Mouse (Mus musculus) limb, embryonic 11.5 days (tissue): ENCODE data around the gene Lclat1. TPM values are rescaled to one million over a fixed set of nuclear protein-coding genes. Genes with fewer than 3 reads are reported as not detected.

Source experiments
- ATAC-seq: fragments of 200-750 bp; cut with Nextera tagmentation; 2 replicates; pipeline ENCODE4 v1.8.0; 2017; ENCODE audit warnings: low read depth; ENCODE audit not compliant: insufficient number of reproducible peaks, low FRiP score, low TSS enrichment
- DNase-seq: peaks from one replicate; pipeline ENCODE4 v3.0.0-alpha.2; 2015; ENCODE audit warnings: low spot score
- H3K27ac ChIP-seq: fragments of 300-500 bp; sonication (generic); replicated peaks from 2 replicates; pipeline ENCODE4 v1.5.1; 2014; ENCODE audit warnings: low read depth, mild to moderate bottlenecking, low read length
- H3K27me3 ChIP-seq: fragments of 300-500 bp; sonication (generic); 2 replicates; pipeline ENCODE4 v1.6.1; 2014; ENCODE audit warnings: mild to moderate bottlenecking, low read length, mixed read lengths; ENCODE audit not compliant: control insufficient read depth, insufficient read depth
- H3K36me3 ChIP-seq: fragments of 300-500 bp; sonication (generic); 2 replicates; pipeline ENCODE4 v1.6.1; 2014; ENCODE audit warnings: mild to moderate bottlenecking, low read length, moderate library complexity, mixed read lengths; ENCODE audit not compliant: control insufficient read depth, insufficient read depth
- H3K4me1 ChIP-seq: fragments of 300-500 bp; sonication (generic); 2 replicates; pipeline ENCODE4 v1.6.1; 2014; ENCODE audit warnings: low read length, mixed read lengths; ENCODE audit not compliant: control insufficient read depth, insufficient read depth
- H3K4me2 ChIP-seq: fragments of 300-500 bp; sonication (generic); 2 replicates; pipeline ENCODE4 v1.6.1; 2014; ENCODE audit warnings: low read depth, mild to moderate bottlenecking, moderate library complexity; ENCODE audit not compliant: severe bottlenecking
- H3K4me3 ChIP-seq: fragments of 300-500 bp; sonication (generic); 2 replicates; pipeline ENCODE4 v1.5.1; 2014; ENCODE audit warnings: low read depth, low read length
- H3K9ac ChIP-seq: fragments of 300-500 bp; sonication (generic); 2 replicates; pipeline ENCODE4 v1.6.1; 2014; ENCODE audit warnings: mild to moderate bottlenecking, low read length
- H3K9me3 ChIP-seq: fragments of 300-500 bp; sonication (generic); 2 replicates; pipeline ENCODE4 v1.6.1; 2016; ENCODE audit warnings: low read length; ENCODE audit not compliant: control insufficient read depth
- WGBS: fragments of 180-500 bp; shearing (Covaris S2); extraction: QIAGEN DNeasy Blood & Tissue Kit; methylation state at CpG from one replicate; pipeline ENCODE4 v1.1.7; 2014; 5-methylcytosine and 5-hydroxymethylcytosine counted together
- polyA plus RNA-seq: library from polyadenylated mRNA; unstranded; fragments of >200 nt; fragmentation: Nextera tagmentation; extraction: Ambion mirVana; gene quantifications from 2 replicates; pipeline ENCODE4 v1.2.1, GENCODE M21; 2014

Lclat1 gene
- polyA plus RNA-seq, 1 experiment from 2014 or later, result 18.5 TPM

- no peak overlapping the region for H3K27ac ChIP-seq
- no peaks in the 10 kb centered on the region for H3K27me3 ChIP-seq
- DNase-seq (peak; percentile 58), ATAC-seq (no peak)
- H3K4me2 ChIP-seq, result no peak overlapping the region
- H3K4me3 ChIP-seq, result no peak overlapping the region
- no peaks in the 10 kb centered on the region for H3K9me3 ChIP-seq
- H3K9ac ChIP-seq, result no peak overlapping the region
- 33% methylated on average over 5 of the region's 5 CpGs for WGBS
- no peaks in the 10 kb centered on the region for H3K4me1 ChIP-seq
- H3K36me3 ChIP-seq, result no peaks in the 10 kb centered on the region
Observed at GRCm38 (mm10) chr17:73096484-73096883, 11.3 kb upstream of the Lclat1 start.

- Histone ChIP-seq H3K27me3 (no peaks in the 10 kb centered on the region), H3K9me3 (no peaks in the 10 kb centered on the region), H3K4me2 (no peak overlapping the region), H3K4me1 (no peaks in the 10 kb centered on the region), H3K4me3 (no peak overlapping the region), H3K9ac (no peak overlapping the region), H3K27ac (no peak overlapping the region), H3K36me3 (no peaks in the 10 kb centered on the region)
- ATAC-seq (no peak), DNase-seq (no peak)
- 83% methylated on average over 1 of the region's 1 CpGs for WGBS
Observed at GRCm38 (mm10) chr17:73098636-73099035, 9.1 kb upstream of the Lclat1 start.

GRCm38 (mm10) chr17:73100396-73100795 is 7.4 kb upstream of the Lclat1 start:
- Histone ChIP-seq H3K4me1 (no peaks in the 10 kb centered on the region), H3K9me3 (no peaks in the 10 kb centered on the region), H3K36me3 (no peaks in the 10 kb centered on the region), H3K4me2 (no peak overlapping the region), H3K27me3 (no peaks in the 10 kb centered on the region), H3K27ac (no peak overlapping the region), H3K9ac (no peak overlapping the region), H3K4me3 (no peak overlapping the region)
- ATAC-seq, result no peak
- WGBS, result 87% methylated on average over 5 of the region's 5 CpGs
- DNase-seq, result no peak

GRCm38 (mm10) chr17:73102538-73102937 is 5.2 kb upstream of the Lclat1 start:
- Histone ChIP-seq H3K36me3 (no peaks in the 10 kb centered on the region), H3K4me2 (no peak overlapping the region), H3K9ac (no peak overlapping the region), H3K27ac (no peak overlapping the region), H3K4me1 (no peaks in the 10 kb centered on the region), H3K9me3 (no peaks in the 10 kb centered on the region), H3K27me3 (no peaks in the 10 kb centered on the region), H3K4me3 (no peak overlapping the region)
- no peak for ATAC-seq
- DNase-seq, result no peak
- WGBS, result 86% methylated on average over 4 of the region's 4 CpGs

DNA sequence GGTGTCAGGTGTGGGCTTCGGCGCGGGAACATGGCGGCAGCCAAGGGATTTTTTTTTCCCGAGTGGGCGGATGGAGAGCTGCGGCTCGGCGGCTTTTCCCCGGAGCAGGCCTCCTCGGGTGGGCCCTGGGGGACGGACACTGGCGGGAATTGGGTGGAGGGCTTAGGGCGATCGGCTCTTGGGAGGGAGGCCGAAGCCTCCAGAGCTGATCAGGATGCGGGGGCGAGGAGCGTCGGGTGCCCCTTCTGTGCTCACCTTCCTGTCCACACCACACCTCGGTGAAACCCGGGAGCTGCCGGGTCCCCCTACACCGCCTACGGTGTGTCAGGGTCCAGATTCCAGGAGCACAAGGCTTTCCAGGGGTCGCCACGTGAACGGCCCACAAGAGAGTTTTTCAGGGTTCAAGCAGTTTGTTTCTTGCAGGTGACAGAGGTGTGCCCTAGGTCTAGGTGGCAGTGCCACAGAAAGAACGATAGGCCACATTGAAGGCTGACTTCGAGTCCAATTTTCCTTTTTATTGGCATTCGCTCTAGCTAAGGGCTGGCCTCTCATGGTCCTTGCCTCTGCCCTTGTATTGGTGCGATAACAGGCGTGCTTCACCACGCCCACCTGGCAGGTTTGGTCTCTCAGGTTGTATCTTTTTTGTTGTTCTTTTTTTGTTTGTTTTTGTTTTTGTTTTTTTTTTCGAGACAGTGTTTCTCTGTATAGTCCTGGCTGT is 544 bp downstream of the Lclat1 start:
- Histone ChIP-seq H3K27ac (no peak overlapping the region; the same call in 1 of the 2 replicates), H3K36me3 (no peaks in the 10 kb centered on the region), H3K27me3 (no peaks in the 10 kb centered on the region), H3K9me3 (no peaks in the 10 kb centered on the region), H3K4me1 (no peaks in the 10 kb centered on the region), H3K4me3 (peak overlapping the region; percentile 75), H3K4me2 (peak overlapping the region; percentile 39), H3K9ac (peak overlapping the region; percentile 77)
- DNase-seq (no peak), ATAC-seq (peak; percentile 79; the same call in 1 of the 2 replicates)
- 6% methylated on average over 35 of the region's 35 CpGs for WGBS

GRCm38 (mm10) chr17:73108888-73109259 is 1.1 kb downstream of the Lclat1 start:
- Histone ChIP-seq H3K36me3 (no peaks in the 10 kb centered on the region), H3K9ac (no peak overlapping the region), H3K4me2 (peak overlapping the region; percentile 39; the same call in 1 of the 2 replicates), H3K4me1 (no peaks in the 10 kb centered on the region), H3K27ac (no peak overlapping the region), H3K4me3 (peak overlapping the region; percentile 75; the same call in 1 of the 2 replicates), H3K9me3 (no peaks in the 10 kb centered on the region), H3K27me3 (no peaks in the 10 kb centered on the region)
- no peak for ATAC-seq
- no peak for DNase-seq
- 85% methylated on average over 7 of the region's 7 CpGs for WGBS

DNA sequence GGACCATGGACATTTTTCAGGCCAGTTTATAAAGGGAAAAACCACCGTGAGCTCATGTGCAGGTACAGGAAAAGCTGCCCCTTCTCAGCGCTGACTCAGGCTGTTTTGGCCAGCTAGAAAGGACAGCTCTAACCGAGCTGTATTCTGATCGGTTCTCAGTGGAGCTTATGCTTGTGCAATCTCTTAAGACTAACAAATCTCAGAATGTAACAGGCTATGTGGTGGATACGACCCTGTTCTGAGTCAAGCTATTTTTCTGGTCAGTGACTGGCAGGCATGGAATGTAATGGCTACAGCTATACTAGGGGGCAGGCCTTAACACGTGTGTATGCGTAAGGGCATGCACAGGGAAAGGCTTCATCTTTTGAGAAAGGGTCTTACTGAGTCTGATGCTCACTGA is 4.3 kb downstream of the Lclat1 start:
- no peaks in the 10 kb centered on the region for H3K27me3 ChIP-seq
- H3K4me2 ChIP-seq, result no peak overlapping the region
- no peak for ATAC-seq
- H3K36me3 ChIP-seq, result no peaks in the 10 kb centered on the region
- 72% methylated on average over 7 of the region's 7 CpGs for WGBS
- H3K27ac ChIP-seq, result no peak overlapping the region
- no peak overlapping the region for H3K9ac ChIP-seq
- DNase-seq, result no peak
- H3K4me1 ChIP-seq, result no peaks in the 10 kb centered on the region
- no peaks in the 10 kb centered on the region for H3K9me3 ChIP-seq
- no peak overlapping the region for H3K4me3 ChIP-seq

- no peak for DNase-seq
- 12% methylated on average over 6 of the region's 6 CpGs for WGBS
Observed at GRCm38 (mm10) chr17:73112601-73113000, 4.8 kb downstream of the Lclat1 start.

GRCm38 (mm10) chr17:73113230-73113629 is 5.4 kb downstream of the Lclat1 start:
- Histone ChIP-seq H3K9me3 (no peaks in the 10 kb centered on the region), H3K4me1 (no peaks in the 10 kb centered on the region), H3K27me3 (no peaks in the 10 kb centered on the region), H3K27ac (no peak overlapping the region), H3K9ac (no peak overlapping the region), H3K4me2 (no peak overlapping the region), H3K36me3 (no peaks in the 10 kb centered on the region), H3K4me3 (no peak overlapping the region)
- no peak for DNase-seq
- ATAC-seq, result no peak
- 93% methylated on average over 4 of the region's 4 CpGs for WGBS

More at GRCm38 (mm10) chr17:73112601-73113000, 4.8 kb downstream of the Lclat1 start:
- no peaks in the 10 kb centered on the region for H3K4me1 ChIP-seq
- no peaks in the 10 kb centered on the region for H3K27me3 ChIP-seq
- no peak overlapping the region for H3K4me2 ChIP-seq
- no peaks in the 10 kb centered on the region for H3K36me3 ChIP-seq
- H3K9ac ChIP-seq, result no peak overlapping the region
- H3K9me3 ChIP-seq, result no peaks in the 10 kb centered on the region
- H3K4me3 ChIP-seq, result no peak overlapping the region
- ATAC-seq, result no peak
- no peak overlapping the region for H3K27ac ChIP-seq
